Mouse (Mus musculus) liver, embryonic 15.5 days (tissue): Measurements from ENCODE around the gene Tmem88b. TPM values are rescaled to one million over a fixed set of nuclear protein-coding genes. Genes with fewer than 3 reads are reported as not detected.
"Not testable (repeated sequence)": the region's sequence is repeated elsewhere in the genome, so short reads cannot be mapped to it uniquely, and the experiment has no call there.

Experiments used
- ATAC-seq: fragments of 200-750 bp; cut with Nextera tagmentation; 2 replicates; pipeline ENCODE4 v1.8.0; 2017; ENCODE audit warnings: moderate number of reproducible peaks, mild to moderate bottlenecking, moderate library complexity; ENCODE audit not compliant: insufficient read depth
- H3K27ac ChIP-seq: fragments of 300-500 bp; sonication (generic); replicated peaks from 2 replicates; pipeline ENCODE4 v1.5.1; 2015; ENCODE audit warnings: mild to moderate bottlenecking, inconsistent platforms
- H3K27me3 ChIP-seq: fragments of 300-500 bp; sonication (generic); 2 replicates; pipeline ENCODE4 v1.6.1; 2015; ENCODE audit warnings: mild to moderate bottlenecking, inconsistent platforms
- H3K36me3 ChIP-seq: fragments of 300-500 bp; sonication (generic); replicated peaks from 2 replicates; pipeline ENCODE4 v1.6.1; 2015; ENCODE audit warnings: moderate library complexity, mild to moderate bottlenecking, inconsistent platforms
- H3K4me1 ChIP-seq: fragments of 300-500 bp; sonication (generic); replicated peaks from 2 replicates; pipeline ENCODE4 v1.6.1; 2015; ENCODE audit warnings: inconsistent platforms
- H3K4me2 ChIP-seq: fragments of 300-500 bp; sonication (generic); 2 replicates; pipeline ENCODE4 v1.6.1; 2015; ENCODE audit warnings: moderate library complexity, mild to moderate bottlenecking, inconsistent platforms
- H3K4me3 ChIP-seq: fragments of 300-500 bp; sonication (generic); replicated peaks from 2 replicates; pipeline ENCODE4 v1.5.1; 2015; ENCODE audit warnings: mild to moderate bottlenecking, inconsistent platforms
- H3K9ac ChIP-seq: fragments of 300-500 bp; sonication (generic); 2 replicates; pipeline ENCODE4 v1.6.1; 2015; ENCODE audit warnings: moderate library complexity, mild to moderate bottlenecking, inconsistent platforms
- H3K9me3 ChIP-seq: fragments of 300-500 bp; sonication (generic); replicated peaks from 2 replicates; pipeline ENCODE4 v1.6.1; 2016; ENCODE audit warnings: inconsistent platforms
- WGBS: fragments of 180-500 bp; shearing (Covaris S2); methylation state at CpG from one replicate; pipeline ENCODE4 v1.1.7; 2015; ENCODE audit warnings: mixed read lengths; ENCODE audit not compliant: insufficient replicate concordance; 5-methylcytosine and 5-hydroxymethylcytosine counted together
- polyA plus RNA-seq: library from polyadenylated mRNA; unstranded; fragments of >200 nt; fragmentation: Nextera tagmentation; extraction: Ambion mirVana; gene quantifications from 2 replicates; pipeline ENCODE4 v1.2.1, GENCODE M21; 2015

Tmem88b gene
- polyA plus RNA-seq, 1 experiment from 2014 or later: 0.13 TPM

- not testable (repeated sequence) for H3K9ac ChIP-seq, H3K4me3 ChIP-seq, H3K36me3 ChIP-seq, H3K9me3 ChIP-seq
- 0 out of 2 replicates have a peak overlapping the region, but pooled peaks have one; percentile 10 for H3K4me2 ChIP-seq
- H3K27me3 ChIP-seq: peaks cover 25% of the 10 kb centered on the region
- peaks cover 30% of the 10 kb centered on the region for H3K4me1 ChIP-seq
- 65% methylated on average over 4 of the region's 4 CpGs for WGBS
- ATAC-seq: peak; percentile 50; the same call in 1 of the 2 replicates
- H3K27ac ChIP-seq: 0 out of 2 replicates have a peak overlapping the region, but pooled peaks have one; percentile 14
Measured at GRCm38 (mm10) chr4:155788833-155789232, 3.2 kb upstream of the Tmem88b start.

GRCm38 (mm10) chr4:155788300-155788699 lies 2.6 kb upstream of the Tmem88b start:
- H3K4me3 ChIP-seq: no peak overlapping the region
- 0 out of 2 replicates have a peak overlapping the region, but pooled peaks have one; percentile 14 for H3K27ac ChIP-seq
- WGBS: 39% methylated on average over 3 of the region's 3 CpGs
- H3K36me3 ChIP-seq: no peaks in the 10 kb centered on the region
- H3K27me3 ChIP-seq: peaks cover 29% of the 10 kb centered on the region
- H3K9ac ChIP-seq: no peak overlapping the region
- ATAC-seq: peak; percentile 58
- H3K4me2 ChIP-seq: 0 out of 2 replicates have a peak overlapping the region, but pooled peaks have one; percentile 10
- H3K9me3 ChIP-seq: no peaks in the 10 kb centered on the region
- peaks cover 34% of the 10 kb centered on the region for H3K4me1 ChIP-seq

GRCm38 (mm10) chr4:155785246-155785645 lies 428 bp downstream of the Tmem88b start:
- no peak overlapping the region for H3K27ac ChIP-seq
- H3K4me3 ChIP-seq: no peak overlapping the region
- 75% methylated on average over 10 of the region's 10 CpGs for WGBS
- ATAC-seq: no peak
- no peak overlapping the region for H3K9ac ChIP-seq
- H3K4me2 ChIP-seq: no peak overlapping the region
- H3K4me1 ChIP-seq: peaks cover 34% of the 10 kb centered on the region
- no peaks in the 10 kb centered on the region for H3K36me3 ChIP-seq
- H3K27me3 ChIP-seq: peaks cover 43% of the 10 kb centered on the region
- H3K9me3 ChIP-seq: no peaks in the 10 kb centered on the region

GRCm38 (mm10) chr4:155784081-155784701 lies 1.5 kb downstream of the Tmem88b start:
- ATAC-seq: peak; percentile 68
- peaks cover 49% of the 10 kb centered on the region for H3K27me3 ChIP-seq
- peak overlapping the region; percentile 65 for H3K9ac ChIP-seq
- under 1% methylated on average over 52 of the region's 52 CpGs for WGBS
- H3K4me1 ChIP-seq: peaks cover 34% of the 10 kb centered on the region
- H3K9me3 ChIP-seq: no peaks in the 10 kb centered on the region
- peak overlapping the region; percentile 64 for H3K27ac ChIP-seq
- peak overlapping the region; percentile 63 for H3K4me3 ChIP-seq
- no peaks in the 10 kb centered on the region for H3K36me3 ChIP-seq
- H3K4me2 ChIP-seq: peak overlapping the region; percentile 90

GRCm38 (mm10) chr4:155783486-155784080 lies 2.1 kb downstream of the Tmem88b start:
- Histone ChIP-seq H3K27me3 (peaks cover 49% of the 10 kb centered on the region), H3K4me1 (peaks cover 28% of the 10 kb centered on the region), H3K36me3 (no peaks in the 10 kb centered on the region), H3K9ac (peak overlapping the region; percentile 65; the same call in 1 of the 2 replicates), H3K9me3 (no peaks in the 10 kb centered on the region), H3K4me3 (peak overlapping the region; percentile 63), H3K4me2 (peak overlapping the region; percentile 90), H3K27ac (peak overlapping the region; percentile 64)
- 36% methylated on average over 16 of the region's 16 CpGs for WGBS
- ATAC-seq: peak; percentile 3; the same call in 1 of the 2 replicates

- no peaks in the 10 kb centered on the region for H3K9me3 ChIP-seq
- no peak overlapping the region for H3K4me3 ChIP-seq
- H3K4me2 ChIP-seq: no peak overlapping the region
- H3K9ac ChIP-seq: no peak overlapping the region
- no peaks in the 10 kb centered on the region for H3K36me3 ChIP-seq
- no peak overlapping the region for H3K27ac ChIP-seq
- 37% methylated on average over 6 of the region's 6 CpGs for WGBS
- no peak for ATAC-seq
- H3K27me3 ChIP-seq: peaks cover 66% of the 10 kb centered on the region
- peaks cover 30% of the 10 kb centered on the region for H3K4me1 ChIP-seq
Measured at GRCm38 (mm10) chr4:155780895-155781294, 4.8 kb downstream of the Tmem88b start.

GRCm38 (mm10) chr4:155779498-155779897 lies 6.2 kb downstream of the Tmem88b start:
- no peak for ATAC-seq
- H3K27ac ChIP-seq: no peak overlapping the region
- no peaks in the 10 kb centered on the region for H3K9me3 ChIP-seq
- H3K4me2 ChIP-seq: no peak overlapping the region
- no peaks in the 10 kb centered on the region for H3K36me3 ChIP-seq
- no peak overlapping the region for H3K9ac ChIP-seq
- no peak overlapping the region for H3K4me3 ChIP-seq
- 61% methylated on average over 4 of the region's 4 CpGs for WGBS
- H3K27me3 ChIP-seq: peaks cover 74% of the 10 kb centered on the region
- H3K4me1 ChIP-seq: peaks cover 28% of the 10 kb centered on the region

- H3K4me3 ChIP-seq: no peak overlapping the region
- H3K27me3 ChIP-seq: peaks cover 76% of the 10 kb centered on the region
- ATAC-seq: no peak
- H3K9me3 ChIP-seq: no peaks in the 10 kb centered on the region
- no peaks in the 10 kb centered on the region for H3K36me3 ChIP-seq
- no peak overlapping the region for H3K4me2 ChIP-seq
- 41% methylated on average over 2 of the region's 2 CpGs for WGBS
- peaks cover 24% of the 10 kb centered on the region for H3K4me1 ChIP-seq
- H3K9ac ChIP-seq: no peak overlapping the region
- no peak overlapping the region for H3K27ac ChIP-seq
Measured at GRCm38 (mm10) chr4:155777816-155778215, 7.9 kb downstream of the Tmem88b start.

GRCm38 (mm10) chr4:155776704-155777335 lies 8.9 kb downstream of the Tmem88b start:
- Histone ChIP-seq H3K4me1 (peaks cover 24% of the 10 kb centered on the region), H3K9ac (no peak overlapping the region), H3K27me3 (peaks cover 76% of the 10 kb centered on the region), H3K4me3 (no peak overlapping the region), H3K36me3 (no peaks in the 10 kb centered on the region), H3K9me3 (no peaks in the 10 kb centered on the region), H3K4me2 (no peak overlapping the region), H3K27ac (no peak overlapping the region)
- no peak; the same call in 1 of the 2 replicates for ATAC-seq
- 18% methylated on average over 2 of the region's 2 CpGs for WGBS

GRCm38 (mm10) chr4:155775855-155776254 lies 9.8 kb downstream of the Tmem88b start:
- no peak for ATAC-seq
- Histone ChIP-seq H3K9me3 (no peaks in the 10 kb centered on the region), H3K4me1 (peaks cover 24% of the 10 kb centered on the region), H3K4me2 (no peak overlapping the region), H3K9ac (no peak overlapping the region), H3K4me3 (no peak overlapping the region), H3K27ac (no peak overlapping the region), H3K27me3 (peaks cover 75% of the 10 kb centered on the region), H3K36me3 (no peaks in the 10 kb centered on the region)
- WGBS: 71% methylated on average over 3 of the region's 3 CpGs
